Comparison of ENCODE assay signal across 15 mouse cellular contexts in genomic region chr1:193344976-193345375, GRCm38 (mm10). TPM values are rescaled to one million over a fixed set of nuclear protein-coding genes. Genes with fewer than 3 reads are reported as not detected.
A peak's percentile ranks its signal among the peaks of the same experiment; 100 is the strongest.
DNase-seq lines count a peak whose midpoint lies in the region; ATAC-seq and TF ChIP-seq lines count a peak whose summit lies in the region.
"Had no signal": no experiment of that assay in that cellular context is flagged by ENCODE, and none has a peak within 500 bp of the region (broad histone marks: within the 10 kb centered on the region; RNA-seq: fewer than 3 reads in every experiment).

No protein-coding gene starts in this region.

- H3K27me3 ChIP-seq in intestine, embryonic 14.5 days (replicated peaks; ENCODE audit: control insufficient read depth, insufficient read depth, low read length), result no peaks in the 10 kb centered on the region
- no peaks in the 10 kb centered on the region for H3K27me3 ChIP-seq in intestine, postnatal 0 days (replicated peaks; ENCODE audit: control insufficient read depth, insufficient read depth, low read length)
- no peaks in the 10 kb centered on the region for H3K27me3 ChIP-seq in embryonic facial prominence, embryonic 10.5 days (replicated peaks; ENCODE audit: low read depth, poor library complexity, severe bottlenecking)
- H3K27me3 ChIP-seq: CH12.LX; kidney, embryonic 15.5 days; liver, embryonic 13.5 days had no signal

- no peak overlapping the region for H3K9ac ChIP-seq in intestine, embryonic 14.5 days (ENCODE audit: low read length)
- H3K9ac ChIP-seq in intestine, postnatal 0 days (ENCODE audit: low read depth, low read length), result no peak overlapping the region
- H3K9ac ChIP-seq: hindbrain, embryonic 14.5 days; kidney, embryonic 15.5 days; liver, embryonic 13.5 days had no signal

- no peaks in the 10 kb centered on the region for H3K4me1 ChIP-seq in intestine, embryonic 14.5 days (replicated peaks; ENCODE audit: control insufficient read depth, insufficient read depth, low read length)
- no peaks in the 10 kb centered on the region for H3K4me1 ChIP-seq in intestine, postnatal 0 days (replicated peaks; ENCODE audit: control insufficient read depth, insufficient read depth, low read length)
- peaks cover 6% of the 10 kb centered on the region for H3K4me1 ChIP-seq in embryonic facial prominence, embryonic 10.5 days
- H3K4me1 ChIP-seq: kidney, embryonic 15.5 days; liver, embryonic 13.5 days had no signal

- H3K4me2 ChIP-seq in intestine, embryonic 14.5 days (ENCODE audit: low read length), result no peak overlapping the region
- H3K4me2 ChIP-seq in intestine, postnatal 0 days (replicated peaks; ENCODE audit: low read depth), result no peak overlapping the region
- H3K4me2 ChIP-seq: hindbrain, embryonic 14.5 days; kidney, embryonic 15.5 days; liver, embryonic 13.5 days had no signal

- no peak overlapping the region for H3K4me3 ChIP-seq in intestine, embryonic 14.5 days (ENCODE audit: low read depth, low read length)
- no peak overlapping the region for H3K4me3 ChIP-seq in intestine, postnatal 0 days (ENCODE audit: low read depth, low read length)
- no peak overlapping the region for H3K4me3 ChIP-seq in embryonic facial prominence, embryonic 10.5 days
- H3K4me3 ChIP-seq: heart, adult 2 months; kidney, embryonic 15.5 days; liver, embryonic 13.5 days; midbrain, embryonic 10.5 days had no signal

- no peaks in the 10 kb centered on the region for H3K9me3 ChIP-seq in intestine, embryonic 14.5 days (ENCODE audit: control insufficient read depth, low read length)
- H3K9me3 ChIP-seq in intestine, postnatal 0 days (ENCODE audit: control insufficient read depth), result no peaks in the 10 kb centered on the region
- no peaks in the 10 kb centered on the region for H3K9me3 ChIP-seq in embryonic facial prominence, embryonic 10.5 days
- H3K9me3 ChIP-seq: kidney, embryonic 15.5 days; liver, embryonic 13.5 days; midbrain, embryonic 10.5 days had no signal

- no peak for TF ChIP-seq CTCF in intestine, postnatal 0 days (IDR thresholded peaks at IDR 0.05; ENCODE audit: low read depth)

- no peak for DNase-seq in intestine, embryonic 14.5 days (ENCODE audit: low spot score)
- peak; percentile 49 for DNase-seq in CD4-positive, CD25-positive, alpha-beta regulatory T cell, adult 2 months (ENCODE audit: low read depth, low spot score)
- peak; percentile 18 for DNase-seq in embryonic facial prominence, embryonic 10.5 days (ENCODE audit: low spot score)
- peak; percentile 59 for DNase-seq in naive thymus-derived CD4-positive, alpha-beta T cell, adult 2 months (ENCODE audit: low read depth)
- no peak for DNase-seq in B cell, adult 2 months
- no peak for DNase-seq in cerebellum, postnatal 10 days
- DNase-seq: cerebellum, adult 9-10 months; heart, adult 2 months; liver, embryonic 13.5 days; lung, postnatal 14 days had no signal

- 23% methylated on average over 2 of the region's 2 CpGs for whole genome bisulfite sequencing in intestine, embryonic 14.5 days
- 55% methylated on average over 2 of the region's 2 CpGs for WGBS in intestine, postnatal 0 days
- WGBS in embryonic facial prominence, embryonic 10.5 days, result 16% methylated on average over 2 of the region's 2 CpGs

- ATAC-seq in intestine, embryonic 14.5 days (replicated peaks; ENCODE audit: low FRiP score, low TSS enrichment, low read depth), result no peak
- ATAC-seq in intestine, postnatal 0 days, result no peak

- H3K36me3 ChIP-seq in intestine, embryonic 14.5 days (ENCODE audit: control insufficient read depth, insufficient read depth, low read length), result 0 out of 2 replicates have a peak, but pooled peaks cover 9% of the 10 kb centered on the region
- H3K36me3 ChIP-seq in intestine, postnatal 0 days (ENCODE audit: control insufficient read depth, insufficient read depth), result no peaks in the 10 kb centered on the region
- H3K36me3 ChIP-seq in embryonic facial prominence, embryonic 10.5 days (replicated peaks), result peaks cover 9% of the 10 kb centered on the region
- H3K36me3 ChIP-seq: liver, embryonic 13.5 days had no signal

- H3K27ac ChIP-seq in intestine, embryonic 14.5 days (ENCODE audit: low read depth), result peak overlapping the region; percentile 14; the same call in 1 of the 2 replicates
- no peak overlapping the region for H3K27ac ChIP-seq in intestine, postnatal 0 days (ENCODE audit: low read depth, low read length)
- no peak overlapping the region for H3K27ac ChIP-seq in embryonic facial prominence, embryonic 10.5 days (replicated peaks)
- H3K27ac ChIP-seq: heart, adult 2 months; hindbrain, embryonic 14.5 days; kidney, embryonic 15.5 days; liver, embryonic 13.5 days; midbrain, embryonic 10.5 days had no signal

RNA-seq across cellular contexts. Expression of gene Camk1g, which starts 25.1 kb away (rescaled TPM):
- 9.5 and 10.7 TPM in 2 replicates for polyA plus RNA-seq in intestine, embryonic 14.5 days (2014; fragmentation: Nextera tagmentation; extraction: Ambion mirVana)
- polyA plus RNA-seq in intestine, postnatal 0 days (2015; fragmentation: Nextera tagmentation; extraction: Ambion mirVana), result 0.93 and 1.0 TPM in 2 replicates
- polyA plus RNA-seq in embryonic facial prominence, embryonic 10.5 days (2016; fragmentation: Nextera tagmentation; extraction: Ambion mirVana), result 15.6 and 17.5 TPM in 2 replicates

Comparison
In these comparisons a context has a peak if more than half of its experiments do, and no peak if none do; other contexts are left out.
1. DNase-seq: peak in CD4-positive, CD25-positive, alpha-beta regulatory T cell, adult 2 months (single experiment), embryonic facial prominence, embryonic 10.5 days (single experiment) and naive thymus-derived CD4-positive, alpha-beta T cell, adult 2 months (single experiment); none in intestine, embryonic 14.5 days (single experiment), B cell, adult 2 months (0 of 2) and cerebellum, postnatal 10 days (0 of 2).